Mouse (Mus musculus) layer of hippocampus, adult 11-12 months (tissue): ENCODE data around the gene BC025920.

ENCODE experiments used
- DNase-seq: peaks from one replicate; pipeline ENCODE4 v3.0.0; 2022; ENCODE audit warnings: low spot score

Gene BC025920

GRCm38 (mm10) chr10:81605974-81606751 lies at the start of gene BC025920:
TSS of gene BC025920 (plus strand) at chr10:81606270.
- peak; percentile 95 for DNase-seq

GRCm38 (mm10) chr10:81556282-81556681 lies 49.8 kb upstream of the BC025920 start:
- DNase-seq: no peak

- no peak for DNase-seq
Observed at GRCm38 (mm10) chr10:81557491-81557890, 48.6 kb upstream of the BC025920 start.

GRCm38 (mm10) chr10:81559163-81559626 lies 46.9 kb upstream of the BC025920 start, which contains the start of gene Aes:
TSS of gene Aes (plus strand) at chr10:81559488.
- peak; percentile 74 for DNase-seq

GRCm38 (mm10) chr10:81559627-81560539 lies 46.2 kb upstream of the BC025920 start:
- DNase-seq: peak; percentile 79

GRCm38 (mm10) chr10:81560719-81561459 lies 45.2 kb upstream of the BC025920 start:
- DNase-seq: no peak

GRCm38 (mm10) chr10:81562411-81562810 lies 43.7 kb upstream of the BC025920 start:
- DNase-seq: no peak

- DNase-seq: no peak
Observed at GRCm38 (mm10) chr10:81563481-81563880, 42.6 kb upstream of the BC025920 start.

GRCm38 (mm10) chr10:81564216-81564615 lies 41.9 kb upstream of the BC025920 start:
- DNase-seq: no peak

- peak; percentile 68 for DNase-seq
Observed at GRCm38 (mm10) chr10:81564734-81565133, 41.3 kb upstream of the BC025920 start.

- DNase-seq: no peak
Observed at GRCm38 (mm10) chr10:81565257-81566228, 40.5 kb upstream of the BC025920 start.

GRCm38 (mm10) chr10:81568381-81569191 lies 37.5 kb upstream of the BC025920 start:
- no peak for DNase-seq

- no peak for DNase-seq
Observed at GRCm38 (mm10) chr10:81569507-81570237, 36.4 kb upstream of the BC025920 start.

- no peak for DNase-seq
Observed at GRCm38 (mm10) chr10:81570238-81570800, 35.8 kb upstream of the BC025920 start.

- peak; percentile 97 for DNase-seq
Observed at GRCm38 (mm10) chr10:81570831-81571500, 35.1 kb upstream of the BC025920 start.

- DNase-seq: peak; percentile 100
Observed at GRCm38 (mm10) chr10:81571501-81571876, 34.6 kb upstream of the BC025920 start.

- DNase-seq: no peak
Observed at GRCm38 (mm10) chr10:81572133-81572671, 33.9 kb upstream of the BC025920 start.

- no peak for DNase-seq
Observed at GRCm38 (mm10) chr10:81572975-81573374, 33.1 kb upstream of the BC025920 start.
